Mouse (Mus musculus): ENCODE results near the gene Stmnd1. TPM values are rescaled to one million over a fixed set of nuclear protein-coding genes. Genes with fewer than 3 reads are reported as not detected.
"Not testable (repeated sequence)": the region's sequence is repeated elsewhere in the genome, so short reads cannot be mapped to it uniquely, and the experiment has no call there.

Gene Stmnd1
- not detected in 2 replicates for polyA plus RNA-seq (2012; ENCODE audit: insufficient read depth, insufficient read length, low replicate concordance, missing spikeins)

DNA sequence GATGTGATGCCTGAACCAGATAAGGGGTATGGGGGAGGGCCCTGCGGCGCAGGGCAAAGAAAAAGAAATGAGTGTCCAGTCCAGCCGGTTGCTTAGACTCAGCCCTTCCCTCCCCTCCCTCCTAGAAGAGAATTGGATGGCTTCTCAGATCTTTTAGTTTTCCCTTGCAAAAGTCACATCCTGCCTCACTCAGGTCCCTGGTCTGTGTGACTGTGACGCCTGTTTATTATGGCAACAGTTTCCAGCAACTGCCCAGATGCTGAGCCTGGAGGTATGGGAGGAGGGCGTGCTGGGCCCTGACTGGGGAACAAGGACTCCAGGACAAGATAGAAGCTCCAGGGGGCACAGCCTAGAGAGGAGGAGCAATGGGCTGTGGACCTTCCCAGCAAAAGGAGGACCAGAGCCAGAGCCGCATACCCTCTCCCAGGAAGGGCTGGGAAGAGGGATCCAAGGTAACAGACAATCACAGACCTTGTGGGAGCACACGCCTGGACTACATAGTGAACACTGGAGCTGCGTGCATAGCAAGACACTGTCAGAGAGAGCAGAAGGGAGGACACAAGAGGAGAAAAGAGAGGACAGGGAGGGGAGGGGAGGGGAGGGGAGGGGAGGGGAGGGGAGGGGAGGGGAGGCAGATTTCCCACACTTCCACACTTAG lies at the start of gene Stmnd1:
Gene Stmnd1, plus strand, starts transcription at position 269 of the 658 bp plus-strand sequence.
- no peak for TF ChIP-seq CTCF (IDR thresholded peaks at IDR 0.05; ENCODE audit: insufficient read depth, low read depth, low read length)
- no peak for TF ChIP-seq POLR2A (IDR thresholded peaks at IDR 0.05; ENCODE audit: insufficient read depth, low read depth, low read length)
- no peak within 1 kb of the TSS for H3K27ac ChIP-seq (ENCODE audit: insufficient read depth, low read depth, low read length)
- no peak within 1 kb of the TSS for H3K4me3 ChIP-seq (ENCODE audit: insufficient read depth, low read depth, low read length)
- peaks cover 25% of the 10 kb centered on the region for H3K4me1 ChIP-seq (ENCODE audit: control insufficient read depth, insufficient read depth, low read length)
- WGBS = 64% methylated on average over 8 of the region's 8 CpGs

- 69% methylated on average over 2 of the region's 2 CpGs for WGBS
- Histone ChIP-seq H3K27ac (ENCODE audit: insufficient read depth, low read depth, low read length) (no peak overlapping the region), H3K4me1 (ENCODE audit: control insufficient read depth, insufficient read depth, low read length) (peaks cover 4% of the 10 kb centered on the region), H3K4me3 (ENCODE audit: insufficient read depth, low read depth, low read length) (no peak overlapping the region)
- TF ChIP-seq CTCF (IDR thresholded peaks at IDR 0.05; ENCODE audit: insufficient read depth, low read depth, low read length) = no peak
- no peak for TF ChIP-seq POLR2A (IDR thresholded peaks at IDR 0.05; ENCODE audit: insufficient read depth, low read depth, low read length)
Observed at GRCm38 (mm10) chr13:46226956-46227355, 46.6 kb upstream of the Stmnd1 start.

- no peak for TF ChIP-seq POLR2A (IDR thresholded peaks at IDR 0.05; ENCODE audit: insufficient read depth, low read depth, low read length)
- TF ChIP-seq CTCF (IDR thresholded peaks at IDR 0.05; ENCODE audit: insufficient read depth, low read depth, low read length) = no peak
- WGBS = 86% methylated on average over 4 of the region's 4 CpGs
- H3K4me3 ChIP-seq (ENCODE audit: insufficient read depth, low read depth, low read length) = no peak overlapping the region
- no peak overlapping the region for H3K27ac ChIP-seq (ENCODE audit: insufficient read depth, low read depth, low read length)
- peaks cover 3% of the 10 kb centered on the region for H3K4me1 ChIP-seq (ENCODE audit: control insufficient read depth, insufficient read depth, low read length)
Observed at GRCm38 (mm10) chr13:46227486-46227885, 46.0 kb upstream of the Stmnd1 start.

DNA sequence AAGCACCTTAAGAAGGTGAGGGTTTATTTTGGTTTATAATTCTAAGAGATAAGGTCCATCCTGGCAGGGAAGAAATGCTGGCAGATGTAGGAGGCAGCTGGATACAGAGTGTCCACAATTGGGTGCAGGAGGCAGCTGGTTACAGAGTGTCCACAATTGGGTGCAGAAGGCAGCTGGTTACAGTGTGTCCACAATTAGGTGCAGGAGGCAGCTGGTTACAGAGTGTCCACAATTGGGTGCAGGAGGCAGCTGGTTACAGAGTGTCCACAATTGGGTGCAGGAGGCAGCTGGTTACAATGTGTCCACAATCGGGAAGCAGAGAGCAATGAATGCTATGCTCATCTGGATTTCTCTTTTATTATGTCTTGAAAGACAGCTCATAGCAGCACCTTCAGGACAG lies 44.8 kb upstream of the Stmnd1 start:
- not testable (repeated sequence) for H3K4me1 ChIP-seq (ENCODE audit: control insufficient read depth, insufficient read depth, low read length); H3K4me3 ChIP-seq (ENCODE audit: insufficient read depth, low read depth, low read length); H3K27ac ChIP-seq (ENCODE audit: insufficient read depth, low read depth, low read length)
- 95% methylated on average over 1 of the region's 1 CpGs for WGBS

GRCm38 (mm10) chr13:46231514-46232085 lies 41.9 kb upstream of the Stmnd1 start:
- 71% methylated on average over 5 of the region's 5 CpGs for WGBS
- no peak for TF ChIP-seq CTCF (IDR thresholded peaks at IDR 0.05; ENCODE audit: insufficient read depth, low read depth, low read length)
- TF ChIP-seq POLR2A (IDR thresholded peaks at IDR 0.05; ENCODE audit: insufficient read depth, low read depth, low read length) = no peak
- Histone ChIP-seq H3K4me1 (ENCODE audit: control insufficient read depth, insufficient read depth, low read length) (no peaks in the 10 kb centered on the region), H3K4me3 (ENCODE audit: insufficient read depth, low read depth, low read length) (no peak overlapping the region), H3K27ac (ENCODE audit: insufficient read depth, low read depth, low read length) (no peak overlapping the region)

- no peaks in the 10 kb centered on the region for H3K4me1 ChIP-seq (ENCODE audit: control insufficient read depth, insufficient read depth, low read length)
- no peak overlapping the region for H3K27ac ChIP-seq (ENCODE audit: insufficient read depth, low read depth, low read length)
- H3K4me3 ChIP-seq (ENCODE audit: insufficient read depth, low read depth, low read length) = no peak overlapping the region
- WGBS = 82% methylated on average over 7 of the region's 7 CpGs
- TF ChIP-seq POLR2A (IDR thresholded peaks at IDR 0.05; ENCODE audit: insufficient read depth, low read depth, low read length) (no peak), CTCF (IDR thresholded peaks at IDR 0.05; ENCODE audit: insufficient read depth, low read depth, low read length) (no peak)
Observed at GRCm38 (mm10) chr13:46237723-46238349, 35.7 kb upstream of the Stmnd1 start.

- Histone ChIP-seq H3K4me1 (ENCODE audit: control insufficient read depth, insufficient read depth, low read length) (no peaks in the 10 kb centered on the region), H3K4me3 (ENCODE audit: insufficient read depth, low read depth, low read length) (no peak overlapping the region), H3K27ac (ENCODE audit: insufficient read depth, low read depth, low read length) (no peak overlapping the region)
- TF ChIP-seq POLR2A (IDR thresholded peaks at IDR 0.05; ENCODE audit: insufficient read depth, low read depth, low read length) (no peak), CTCF (IDR thresholded peaks at IDR 0.05; ENCODE audit: insufficient read depth, low read depth, low read length) (no peak)
- 55% methylated on average over 7 of the region's 7 CpGs for WGBS
Observed at GRCm38 (mm10) chr13:46238796-46239195, 34.7 kb upstream of the Stmnd1 start.

- no peak overlapping the region for H3K27ac ChIP-seq (ENCODE audit: insufficient read depth, low read depth, low read length)
- 48% methylated on average over 9 of the region's 9 CpGs for WGBS
- H3K4me1 ChIP-seq (ENCODE audit: control insufficient read depth, insufficient read depth, low read length) = no peaks in the 10 kb centered on the region
- H3K4me3 ChIP-seq (ENCODE audit: insufficient read depth, low read depth, low read length) = no peak overlapping the region
- TF ChIP-seq CTCF (IDR thresholded peaks at IDR 0.05; ENCODE audit: insufficient read depth, low read depth, low read length) = no peak
Observed at GRCm38 (mm10) chr13:46241391-46242188, 31.9 kb upstream of the Stmnd1 start.

- peaks cover 9% of the 10 kb centered on the region for H3K4me1 ChIP-seq (ENCODE audit: control insufficient read depth, insufficient read depth, low read length)
- no peak overlapping the region for H3K4me3 ChIP-seq (ENCODE audit: insufficient read depth, low read depth, low read length)
- no peak overlapping the region for H3K27ac ChIP-seq (ENCODE audit: insufficient read depth, low read depth, low read length)
- TF ChIP-seq CTCF (IDR thresholded peaks at IDR 0.05; ENCODE audit: insufficient read depth, low read depth, low read length) (no peak), POLR2A (IDR thresholded peaks at IDR 0.05; ENCODE audit: insufficient read depth, low read depth, low read length) (no peak)
- 25% methylated on average over 3 of the region's 3 CpGs for WGBS
Observed at GRCm38 (mm10) chr13:46253753-46254152, 19.8 kb upstream of the Stmnd1 start.

Measured in olfactory bulb, adult 2 months (tissue).